Mouse (Mus musculus) neural tube, embryonic 14.5 days (tissue): ENCODE measurements around the gene Cul7. TPM values are rescaled to one million over a fixed set of nuclear protein-coding genes. Genes with fewer than 3 reads are reported as not detected.
A peak's percentile ranks its signal among the peaks of the same experiment; 100 is the strongest.

Experiments
- ATAC-seq: fragments of 200-750 bp; cut with Nextera tagmentation; 2 replicates; pipeline ENCODE4 v1.8.0; 2017; ENCODE audit warnings: low read depth, mild to moderate bottlenecking, moderate TSS enrichment, moderate library complexity
- H3K27ac ChIP-seq: fragments of 300-500 bp; sonication (generic); 2 replicates; pipeline ENCODE4 v1.5.1; 2014; ENCODE audit warnings: low read depth, mild to moderate bottlenecking, control low read depth, low read length, moderate library complexity, mixed read lengths
- H3K27me3 ChIP-seq: fragments of 300-500 bp; sonication (generic); 2 replicates; pipeline ENCODE4 v1.6.1; 2014; ENCODE audit warnings: low read length; ENCODE audit not compliant: control insufficient read depth, insufficient read depth
- H3K36me3 ChIP-seq: fragments of 300-500 bp; sonication (generic); 2 replicates; pipeline ENCODE4 v1.6.1; 2014; ENCODE audit warnings: low read length, mixed read lengths; ENCODE audit not compliant: control insufficient read depth, insufficient read depth
- H3K4me1 ChIP-seq: fragments of 300-500 bp; sonication (generic); 2 replicates; pipeline ENCODE4 v1.6.1; 2014; ENCODE audit warnings: low read length; ENCODE audit not compliant: control insufficient read depth, insufficient read depth
- H3K4me2 ChIP-seq: fragments of 300-500 bp; sonication (generic); 2 replicates; pipeline ENCODE4 v1.6.1; 2014; ENCODE audit warnings: mild to moderate bottlenecking, low read depth, low read length, control low read depth
- H3K4me3 ChIP-seq: fragments of 300-500 bp; sonication (generic); 2 replicates; pipeline ENCODE4 v1.5.1; 2014; ENCODE audit warnings: low read depth, low read length, control low read depth, mixed read lengths
- H3K9ac ChIP-seq: fragments of 300-500 bp; sonication (generic); replicated peaks from 2 replicates; pipeline ENCODE4 v1.6.1; 2014; ENCODE audit warnings: low read depth, mild to moderate bottlenecking, control low read depth, low read length, mixed read lengths
- H3K9me3 ChIP-seq: fragments of 300-500 bp; sonication (generic); 2 replicates; pipeline ENCODE4 v1.6.1; 2016; ENCODE audit warnings: low read length; ENCODE audit not compliant: control insufficient read depth
- WGBS: fragments of 180-500 bp; shearing (Covaris S2); extraction: QIAGEN DNeasy Blood & Tissue Kit; methylation state at CpG from one replicate; pipeline ENCODE4 v1.1.7; 2014; 5-methylcytosine and 5-hydroxymethylcytosine counted together
- polyA plus RNA-seq: library from polyadenylated mRNA; unstranded; fragments of >200 nt; fragmentation: Nextera tagmentation; extraction: Ambion mirVana; gene quantifications from 2 replicates; pipeline ENCODE4 v1.2.1, GENCODE M21; 2014

Gene Cul7
- polyA plus RNA-seq, 1 experiment from 2014 or later: 30.1 TPM

GRCm38 (mm10) chr17:46674530-46675283 lies 24.6 kb downstream of the Cul7 start:
- Histone ChIP-seq H3K27me3 (no peaks in the 10 kb centered on the region), H3K4me1 (peaks cover 22% of the 10 kb centered on the region), H3K9ac (peak overlapping the region; percentile 68), H3K4me3 (peak overlapping the region; percentile 78), H3K27ac (peak overlapping the region; percentile 57), H3K9me3 (no peaks in the 10 kb centered on the region), H3K36me3 (peaks cover 38% of the 10 kb centered on the region), H3K4me2 (peak overlapping the region; percentile 95)
- peak; percentile 36 for ATAC-seq
- 11% methylated on average over 14 of the region's 15 CpGs for WGBS

GRCm38 (mm10) chr17:46678416-46678815 lies 28.3 kb downstream of the Cul7 start, which contains the start of gene Mea1:
Gene Mea1 (plus strand): TSS chr17:46678793.
- Histone ChIP-seq H3K27ac (no peak within 1 kb of the TSS), H3K9me3 (no peaks in the 10 kb centered on the region), H3K4me1 (peaks cover 29% of the 10 kb centered on the region), H3K9ac (peak within 1 kb of the TSS; percentile 29; the same call in 1 of the 2 replicates), H3K4me2 (peak within 1 kb of the TSS; percentile 65), H3K36me3 (peaks cover 33% of the 10 kb centered on the region), H3K4me3 (peak within 1 kb of the TSS; percentile 79), H3K27me3 (no peaks in the 10 kb centered on the region)
- 97% methylated on average over 8 of the region's 9 CpGs for WGBS
- ATAC-seq: no peak

GRCm38 (mm10) chr17:46678911-46679310 lies 28.8 kb downstream of the Cul7 start:
- peaks cover 36% of the 10 kb centered on the region for H3K36me3 ChIP-seq
- peak overlapping the region; percentile 29; the same call in 1 of the 2 replicates for H3K9ac ChIP-seq
- WGBS: 71% methylated on average over 9 of the region's 9 CpGs

GRCm38 (mm10) chr17:46679843-46680759 lies 30.0 kb downstream of the Cul7 start:
- peak overlapping the region; percentile 79 for H3K4me3 ChIP-seq
- H3K27ac ChIP-seq: peak overlapping the region; percentile 85
- peaks cover 48% of the 10 kb centered on the region for H3K36me3 ChIP-seq
- H3K27me3 ChIP-seq: no peaks in the 10 kb centered on the region
- no peak; the same call in none of the 2 replicates for ATAC-seq
- peaks cover 20% of the 10 kb centered on the region for H3K4me1 ChIP-seq
- H3K9me3 ChIP-seq: no peaks in the 10 kb centered on the region
- WGBS: under 1% methylated on average over 34 of the region's 34 CpGs
- H3K4me2 ChIP-seq: peak overlapping the region; percentile 65
- H3K9ac ChIP-seq: peak overlapping the region; percentile 65

More at GRCm38 (mm10) chr17:46678911-46679310, 28.8 kb downstream of the Cul7 start:
- H3K4me2 ChIP-seq: peak overlapping the region; percentile 65; the same call in 1 of the 2 replicates
- no peaks in the 10 kb centered on the region for H3K9me3 ChIP-seq
- H3K4me3 ChIP-seq: no peak overlapping the region; the same call in 1 of the 2 replicates
- H3K27me3 ChIP-seq: no peaks in the 10 kb centered on the region
- H3K27ac ChIP-seq: no peak overlapping the region
- H3K4me1 ChIP-seq: peaks cover 26% of the 10 kb centered on the region
- no peak for ATAC-seq

GRCm38 (mm10) chr17:46680760-46681373 lies 30.7 kb downstream of the Cul7 start, which contains the start of gene Klhdc3:
Gene Klhdc3 (minus strand): TSS chr17:46680914.
- H3K4me1 ChIP-seq: peaks cover 20% of the 10 kb centered on the region
- peak within 1 kb of the TSS; percentile 79 for H3K4me3 ChIP-seq
- H3K36me3 ChIP-seq: peaks cover 46% of the 10 kb centered on the region
- H3K9ac ChIP-seq: peak within 1 kb of the TSS; percentile 65
- peak; percentile 96 for ATAC-seq
- WGBS: 0% methylated on average over 49 of the region's 49 CpGs
- H3K9me3 ChIP-seq: no peaks in the 10 kb centered on the region
- H3K27ac ChIP-seq: peak within 1 kb of the TSS; percentile 85
- no peaks in the 10 kb centered on the region for H3K27me3 ChIP-seq
- peak within 1 kb of the TSS; percentile 87 for H3K4me2 ChIP-seq

- Histone ChIP-seq H3K27ac (no peak overlapping the region), H3K36me3 (peaks cover 46% of the 10 kb centered on the region), H3K4me3 (peak overlapping the region; percentile 79), H3K27me3 (no peaks in the 10 kb centered on the region), H3K4me1 (peaks cover 20% of the 10 kb centered on the region), H3K9me3 (no peaks in the 10 kb centered on the region), H3K4me2 (peak overlapping the region; percentile 87), H3K9ac (peak overlapping the region; percentile 65)
- ATAC-seq: peak; percentile 1; the same call in 1 of the 2 replicates
- 26% methylated on average over 12 of the region's 12 CpGs for WGBS
Measured at GRCm38 (mm10) chr17:46681466-46682118, 31.5 kb downstream of the Cul7 start.

GRCm38 (mm10) chr17:46682654-46683389 lies 32.7 kb downstream of the Cul7 start:
- WGBS: 84% methylated on average over 16 of the region's 16 CpGs
- Histone ChIP-seq H3K27ac (no peak overlapping the region), H3K27me3 (no peaks in the 10 kb centered on the region), H3K4me2 (no peak overlapping the region), H3K36me3 (peaks cover 37% of the 10 kb centered on the region), H3K4me1 (peaks cover 20% of the 10 kb centered on the region), H3K9ac (no peak overlapping the region), H3K9me3 (no peaks in the 10 kb centered on the region), H3K4me3 (no peak overlapping the region)
- ATAC-seq: no peak

- Histone ChIP-seq H3K4me1 (peaks cover 7% of the 10 kb centered on the region), H3K27ac (no peak overlapping the region), H3K27me3 (no peaks in the 10 kb centered on the region), H3K9ac (no peak overlapping the region), H3K9me3 (no peaks in the 10 kb centered on the region), H3K4me2 (no peak overlapping the region), H3K36me3 (peaks cover 33% of the 10 kb centered on the region), H3K4me3 (no peak overlapping the region)
- ATAC-seq: no peak
- 97% methylated on average over 6 of the region's 6 CpGs for WGBS
Measured at GRCm38 (mm10) chr17:46685913-46686312, 35.8 kb downstream of the Cul7 start.
